Mouse (Mus musculus) small intestine, adult 2 months (tissue): Measurements from ENCODE around the gene Zfp385c. TPM values are rescaled to one million over a fixed set of nuclear protein-coding genes. Genes with fewer than 3 reads are reported as not detected.

Experiments
- H3K27ac ChIP-seq: fragments of 200-500 bp; 2 replicates; pipeline ENCODE4 v1.5.1; 2012; ENCODE audit warnings: low read depth, low read length, control low read depth, inconsistent platforms; ENCODE audit not compliant: insufficient read depth
- H3K27me3 ChIP-seq: fragments of 200-500 bp; 2 replicates; pipeline ENCODE4 v1.6.1; 2012; ENCODE audit warnings: mild to moderate bottlenecking, moderate library complexity, low read length, inconsistent platforms; ENCODE audit not compliant: control insufficient read depth, insufficient read depth
- H3K36me3 ChIP-seq: fragments of 200-500 bp; 2 replicates; pipeline ENCODE4 v1.6.1; 2012; ENCODE audit warnings: mild to moderate bottlenecking, low read length, control low read depth, inconsistent platforms; ENCODE audit not compliant: control insufficient read depth, insufficient read depth
- H3K4me1 ChIP-seq: fragments of 200-500 bp; 2 replicates; pipeline ENCODE4 v1.6.1; 2012; ENCODE audit warnings: low read length, inconsistent platforms, mixed read lengths; ENCODE audit not compliant: control insufficient read depth, insufficient read depth, insufficient read length
- H3K4me3 ChIP-seq: fragments of 200-500 bp; 2 replicates; pipeline ENCODE4 v1.5.1; 2012; ENCODE audit warnings: low read depth, mild to moderate bottlenecking, control low read depth, inconsistent platforms, low read length, moderate library complexity
- CTCF ChIP-seq: fragments of 200-500 bp; IDR thresholded peaks from 2 replicates; pipeline ENCODE4 v1.5.1; 2012; ENCODE audit warnings: low read depth, mild to moderate bottlenecking, control low read depth, inconsistent platforms, low read length, moderate library complexity, mixed read lengths; ENCODE audit not compliant: insufficient replicate concordance, insufficient read length; ENCODE audit errors: extremely low read depth
- POLR2A ChIP-seq: fragments of 200-500 bp; IDR thresholded peaks from 2 replicates; pipeline ENCODE4 v1.6.1; 2012; ENCODE audit warnings: low read depth, mild to moderate bottlenecking, control low read depth, inconsistent platforms, low read length, moderate library complexity
- WGBS: fragments of 180-500 bp; shearing (Covaris S2); methylation state at CpG from one replicate; pipeline ENCODE4 v1.1.7; 2018; 5-methylcytosine and 5-hydroxymethylcytosine counted together
- polyA plus RNA-seq: library from polyadenylated mRNA; depleted of rRNA; stranded (reverse); fragments of >200 nt; gene quantifications from 2 replicates; pipeline ENCODE4 v1.2.3, GENCODE M21; 2012

Gene Zfp385c
- polyA plus RNA-seq, 1 experiment: 0.62 TPM

- H3K4me3 ChIP-seq: no peak overlapping the region
- 70% methylated on average over 7 of the region's 7 CpGs for WGBS
- TF ChIP-seq POLR2A: no peak
- TF ChIP-seq CTCF: no peak
Observed at GRCm38 (mm10) chr11:100690389-100690788, 1.9 kb downstream of the Zfp385c start.

GRCm38 (mm10) chr11:100688443-100688842 lies 3.8 kb downstream of the Zfp385c start:
- no peaks in the 10 kb centered on the region for H3K36me3 ChIP-seq
- peaks cover 6% of the 10 kb centered on the region; the same call in 1 of the 2 replicates for H3K4me1 ChIP-seq
- H3K4me3 ChIP-seq: no peak overlapping the region
- no peaks in the 10 kb centered on the region for H3K27me3 ChIP-seq
- 70% methylated on average over 4 of the region's 4 CpGs for WGBS
- H3K27ac ChIP-seq: no peak overlapping the region
- TF ChIP-seq CTCF (no peak), POLR2A (no peak)

More at GRCm38 (mm10) chr11:100690389-100690788, 1.9 kb downstream of the Zfp385c start:
- Histone ChIP-seq H3K4me1 (peaks cover 6% of the 10 kb centered on the region; the same call in 1 of the 2 replicates), H3K27ac (no peak overlapping the region), H3K36me3 (0 out of 2 replicates have a peak, but pooled peaks cover under 1% of the 10 kb centered on the region), H3K27me3 (no peaks in the 10 kb centered on the region)

- Histone ChIP-seq H3K4me3 (no peak overlapping the region), H3K4me1 (peaks cover 6% of the 10 kb centered on the region; the same call in 1 of the 2 replicates), H3K27me3 (no peaks in the 10 kb centered on the region), H3K27ac (no peak overlapping the region), H3K36me3 (no peaks in the 10 kb centered on the region)
- TF ChIP-seq CTCF (no peak), POLR2A (no peak)
- 75% methylated on average over 7 of the region's 7 CpGs for WGBS
Observed at GRCm38 (mm10) chr11:100687265-100687664, 5.0 kb downstream of the Zfp385c start.

GRCm38 (mm10) chr11:100685371-100685770 lies 6.9 kb downstream of the Zfp385c start:
- Histone ChIP-seq H3K36me3 (no peaks in the 10 kb centered on the region), H3K4me3 (no peak overlapping the region), H3K27me3 (no peaks in the 10 kb centered on the region), H3K27ac (no peak overlapping the region), H3K4me1 (no peaks in the 10 kb centered on the region)
- TF ChIP-seq CTCF (no peak), POLR2A (no peak)
- WGBS: 67% methylated on average over 3 of the region's 3 CpGs

GRCm38 (mm10) chr11:100684084-100684483 lies 8.2 kb downstream of the Zfp385c start:
- Histone ChIP-seq H3K36me3 (no peaks in the 10 kb centered on the region), H3K27me3 (no peaks in the 10 kb centered on the region), H3K4me1 (no peaks in the 10 kb centered on the region), H3K27ac (no peak overlapping the region), H3K4me3 (no peak overlapping the region)
- TF ChIP-seq POLR2A (no peak), CTCF (no peak)
- 82% methylated on average over 2 of the region's 2 CpGs for WGBS

- Histone ChIP-seq H3K27me3 (no peaks in the 10 kb centered on the region; the same call in 1 of the 2 replicates), H3K27ac (no peak overlapping the region), H3K4me1 (no peaks in the 10 kb centered on the region), H3K36me3 (no peaks in the 10 kb centered on the region), H3K4me3 (no peak overlapping the region)
- TF ChIP-seq CTCF (no peak), POLR2A (no peak)
- 65% methylated on average over 5 of the region's 5 CpGs for WGBS
Observed at GRCm38 (mm10) chr11:100682526-100682925, 9.7 kb downstream of the Zfp385c start.

- TF ChIP-seq CTCF (no peak), POLR2A (no peak)
- WGBS: 76% methylated on average over 5 of the region's 5 CpGs
Observed at GRCm38 (mm10) chr11:100681826-100682225, 10.4 kb downstream of the Zfp385c start.

More at GRCm38 (mm10) chr11:100681826-100682225, 10.4 kb downstream of the Zfp385c start:
- Histone ChIP-seq H3K27me3 (no peaks in the 10 kb centered on the region; the same call in 1 of the 2 replicates), H3K4me3 (no peak overlapping the region), H3K4me1 (no peaks in the 10 kb centered on the region), H3K36me3 (no peaks in the 10 kb centered on the region), H3K27ac (no peak overlapping the region)
